Mouse (Mus musculus) retina, postnatal 1 day (tissue): Measurements from ENCODE around the gene Rab3b.
"Not testable (repeated sequence)": the region's sequence is repeated elsewhere in the genome, so short reads cannot be mapped to it uniquely, and the experiment has no call there.

Experiments used
- DNase-seq: peaks from one replicate; pipeline ENCODE4 v3.0.0-alpha.2; 2012

The Rab3b gene

GRCm38 (mm10) chr4:108900421-108900820 is 21.6 kb downstream of the Rab3b start:
- no peak for DNase-seq

DNA sequence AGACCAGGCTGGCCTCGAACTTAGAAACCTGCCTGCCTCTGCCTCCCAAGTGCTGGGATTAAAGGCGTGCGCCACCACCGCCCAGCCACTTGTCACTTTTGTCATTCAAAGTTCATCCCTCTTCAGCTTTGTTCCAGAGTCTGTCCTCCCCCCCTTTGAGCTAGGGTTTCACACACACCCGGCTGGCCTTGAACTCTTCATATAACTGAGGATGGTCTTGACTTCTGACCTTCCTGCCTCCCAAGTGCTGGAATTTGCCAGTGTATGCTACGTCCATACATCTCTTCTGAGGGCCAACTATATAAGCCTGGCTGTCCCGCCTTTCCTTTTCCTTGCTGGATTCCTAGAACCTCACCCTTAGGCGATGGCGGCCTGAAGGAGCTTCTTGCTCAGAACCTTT is 24.0 kb downstream of the Rab3b start:
- DNase-seq = no peak

DNA sequence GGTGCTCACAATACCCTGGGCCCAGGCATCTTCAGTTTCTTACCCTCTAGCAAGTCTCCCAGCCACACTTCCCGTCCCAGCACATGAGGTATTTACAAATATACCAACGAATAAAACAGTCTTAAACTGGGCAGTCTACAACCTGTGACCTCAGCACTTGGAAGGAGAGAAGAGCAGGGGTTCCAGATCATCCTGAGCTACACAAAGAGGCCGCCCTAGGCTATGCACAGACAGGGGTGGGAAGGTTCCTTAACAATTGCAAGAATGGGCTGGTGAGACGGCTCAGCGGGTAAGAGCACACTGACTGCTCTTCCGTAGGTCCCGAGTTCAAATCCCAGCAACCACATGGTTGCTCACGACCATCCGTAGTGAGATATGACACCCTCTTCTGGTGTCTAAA is 24.5 kb downstream of the Rab3b start:
- no peak for DNase-seq

GRCm38 (mm10) chr4:108904076-108904475 is 25.2 kb downstream of the Rab3b start:
- DNase-seq = no peak

DNA sequence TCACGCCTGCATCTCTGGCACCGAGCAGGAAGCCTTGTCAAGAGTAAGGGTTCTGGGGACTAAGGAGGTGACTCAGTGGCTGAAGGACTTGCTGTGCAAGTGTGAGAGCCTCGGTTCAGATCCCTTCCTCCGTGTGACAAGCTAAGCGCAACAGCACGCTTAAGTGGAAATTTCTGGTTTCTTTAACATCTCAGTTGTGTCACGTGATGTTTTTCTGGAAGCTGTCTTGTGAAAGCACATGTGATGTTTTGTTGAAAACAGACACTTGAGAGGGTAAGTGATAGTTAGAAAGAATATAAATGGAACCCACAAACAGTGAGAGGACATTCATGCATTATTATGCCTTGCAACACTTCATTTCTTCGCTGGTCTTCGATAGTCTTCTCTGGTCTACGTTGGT is 25.9 kb downstream of the Rab3b start:
- no peak for DNase-seq

- peak; percentile 56 for DNase-seq
Measured at GRCm38 (mm10) chr4:108905859-108906258, 27.0 kb downstream of the Rab3b start.

- peak; percentile 20 for DNase-seq
Measured at GRCm38 (mm10) chr4:108907475-108907874, 28.6 kb downstream of the Rab3b start.

DNA sequence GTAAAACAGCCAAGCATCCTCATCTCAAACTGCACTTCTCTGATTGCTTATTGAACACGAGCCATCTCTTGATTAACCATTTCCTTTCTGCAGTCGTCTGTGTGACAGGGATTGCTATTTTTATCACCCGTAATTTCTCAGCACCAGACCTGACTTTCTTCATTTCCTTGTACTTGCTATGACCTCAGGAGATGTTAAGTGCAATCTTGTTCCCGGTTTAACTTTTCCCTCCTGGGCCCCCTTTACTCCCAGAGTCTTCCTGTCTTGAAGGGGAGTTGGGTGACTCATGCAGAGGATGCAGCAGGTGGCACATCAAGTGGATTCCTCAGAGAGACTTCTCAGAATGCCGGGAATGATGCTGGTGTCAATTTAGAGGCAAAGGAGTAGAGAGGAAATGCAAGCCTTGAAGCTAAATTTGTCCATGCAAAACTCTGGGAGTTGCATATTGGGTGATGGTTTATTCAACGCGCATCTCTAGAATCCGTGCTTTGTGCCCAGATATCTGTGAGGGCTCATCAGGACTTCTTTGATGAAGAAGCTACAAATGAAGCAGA is 31.1 kb downstream of the Rab3b start:
- no peak for DNase-seq

DNA sequence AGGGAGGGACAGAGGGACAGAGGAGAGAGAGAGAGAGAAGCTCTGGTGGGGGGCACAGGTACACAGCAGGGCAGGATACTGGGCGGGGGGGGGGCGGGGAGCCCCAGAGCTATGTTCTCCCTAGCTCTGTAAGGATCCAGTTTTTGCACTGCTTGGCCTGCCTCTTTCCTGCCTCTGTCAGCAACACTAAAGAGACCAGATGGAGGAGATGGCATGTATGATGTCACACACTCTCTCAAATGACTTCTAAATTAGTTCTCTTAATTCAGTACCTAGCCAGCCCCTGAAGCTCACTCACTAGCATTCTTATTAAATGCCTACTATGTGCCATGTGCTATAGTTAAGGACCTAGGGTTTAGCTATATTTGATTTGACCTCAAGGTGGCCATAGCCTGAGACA is 33.0 kb downstream of the Rab3b start:
- no peak for DNase-seq

- no peak for DNase-seq
Measured at GRCm38 (mm10) chr4:108913180-108913579, 34.3 kb downstream of the Rab3b start.

GRCm38 (mm10) chr4:108914391-108914790 is 35.5 kb downstream of the Rab3b start:
- DNase-seq = no peak

DNA sequence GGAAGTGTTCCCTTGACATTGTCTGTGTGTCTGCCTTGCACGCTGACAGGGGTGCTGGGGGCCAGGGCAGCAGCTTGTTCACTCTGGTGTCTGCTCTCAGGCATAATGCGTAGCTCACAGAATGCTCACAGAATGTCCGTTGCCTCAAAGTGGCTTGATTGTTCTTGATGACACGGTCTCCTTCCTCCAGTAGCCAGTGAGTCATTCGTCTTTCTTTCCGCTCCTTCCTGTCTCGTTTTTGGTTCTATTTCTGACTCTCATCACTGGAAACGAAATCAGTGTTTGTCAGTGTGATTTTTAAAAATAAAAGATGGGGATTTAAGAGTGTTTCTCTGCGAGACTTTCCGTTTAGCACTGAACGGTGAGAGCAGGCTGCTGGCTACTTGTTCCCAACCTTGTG is 36.2 kb downstream of the Rab3b start:
- DNase-seq = no peak

DNA sequence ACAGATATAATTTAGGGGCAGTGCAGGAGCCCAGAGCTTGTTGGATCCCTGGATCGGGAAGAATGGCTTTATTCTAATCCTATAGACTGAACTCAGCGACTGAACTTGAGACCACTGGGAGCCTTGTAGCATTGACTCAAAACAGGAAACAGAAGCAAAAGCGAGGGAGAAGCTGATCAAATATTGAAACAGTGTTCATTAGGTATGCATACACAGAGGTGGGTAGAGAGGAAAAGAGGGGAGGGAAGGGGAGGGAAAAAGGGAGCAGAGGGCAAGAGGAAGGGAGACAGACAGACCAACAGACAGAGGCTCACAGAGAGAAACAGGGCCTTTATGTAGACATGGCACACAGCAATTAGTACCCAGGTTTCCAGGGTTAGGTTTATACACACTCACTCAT is 38.8 kb downstream of the Rab3b start:
- DNase-seq = no peak

DNA sequence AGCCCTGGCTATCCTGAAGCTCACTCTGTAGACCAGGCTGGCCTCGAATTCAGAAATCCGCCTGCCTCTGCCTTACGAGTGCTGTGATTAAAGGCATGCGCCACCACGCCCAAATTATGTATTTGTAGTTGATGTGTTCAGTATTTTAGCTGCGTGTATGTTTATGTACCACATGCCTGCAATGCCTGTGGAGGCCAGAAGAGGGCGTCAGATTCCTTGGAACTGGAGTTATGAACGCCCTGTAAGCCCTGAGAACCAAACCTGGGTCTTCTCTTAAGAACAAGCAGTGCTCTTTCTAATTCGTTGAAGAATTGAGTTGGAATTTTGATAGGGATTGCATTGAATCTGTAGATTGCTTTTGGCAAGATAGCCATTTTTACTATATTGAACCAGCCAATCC is 49.1 kb downstream of the Rab3b start:
- not testable (repeated sequence) for DNase-seq

DNA sequence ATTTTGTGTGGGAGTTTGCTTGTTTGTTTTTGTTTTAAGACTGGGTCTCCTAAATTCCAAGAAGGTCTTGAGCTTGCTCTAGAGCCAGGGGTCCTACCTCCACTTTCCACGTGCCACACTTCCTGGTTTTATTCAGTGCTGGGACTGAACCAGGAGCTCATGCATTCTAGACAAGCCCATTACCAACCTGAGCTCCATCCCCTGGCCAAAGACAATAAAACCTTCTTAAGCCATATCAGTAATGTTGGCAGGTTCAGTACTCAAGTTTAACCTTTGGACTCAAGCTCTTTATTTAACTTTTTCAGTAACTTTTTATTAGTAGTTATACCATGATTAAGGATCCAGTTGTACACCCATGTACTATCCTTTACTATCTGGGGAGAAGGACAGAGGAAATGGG is 54.3 kb downstream of the Rab3b start:
- no peak for DNase-seq

DNA sequence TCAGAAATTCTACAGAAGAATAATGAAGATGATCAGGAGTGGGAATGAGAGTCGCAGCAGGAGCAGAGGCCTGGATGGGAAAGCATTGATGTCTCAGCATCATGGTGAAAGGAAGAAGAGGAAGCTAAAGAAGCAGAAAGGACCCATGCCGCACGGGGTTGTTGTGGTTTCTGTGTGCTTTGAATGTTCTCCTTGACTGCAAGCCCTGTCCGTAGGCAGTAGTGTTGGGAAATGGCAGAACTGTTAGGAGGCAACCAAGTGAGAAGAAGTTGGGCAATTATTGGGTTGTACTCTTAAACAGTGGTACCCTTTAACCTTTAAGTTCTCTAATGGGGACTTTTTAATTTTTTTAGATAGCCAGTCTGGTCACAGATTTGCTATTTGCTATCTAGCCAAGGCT is 56.0 kb downstream of the Rab3b start:
- DNase-seq = no peak

DNA sequence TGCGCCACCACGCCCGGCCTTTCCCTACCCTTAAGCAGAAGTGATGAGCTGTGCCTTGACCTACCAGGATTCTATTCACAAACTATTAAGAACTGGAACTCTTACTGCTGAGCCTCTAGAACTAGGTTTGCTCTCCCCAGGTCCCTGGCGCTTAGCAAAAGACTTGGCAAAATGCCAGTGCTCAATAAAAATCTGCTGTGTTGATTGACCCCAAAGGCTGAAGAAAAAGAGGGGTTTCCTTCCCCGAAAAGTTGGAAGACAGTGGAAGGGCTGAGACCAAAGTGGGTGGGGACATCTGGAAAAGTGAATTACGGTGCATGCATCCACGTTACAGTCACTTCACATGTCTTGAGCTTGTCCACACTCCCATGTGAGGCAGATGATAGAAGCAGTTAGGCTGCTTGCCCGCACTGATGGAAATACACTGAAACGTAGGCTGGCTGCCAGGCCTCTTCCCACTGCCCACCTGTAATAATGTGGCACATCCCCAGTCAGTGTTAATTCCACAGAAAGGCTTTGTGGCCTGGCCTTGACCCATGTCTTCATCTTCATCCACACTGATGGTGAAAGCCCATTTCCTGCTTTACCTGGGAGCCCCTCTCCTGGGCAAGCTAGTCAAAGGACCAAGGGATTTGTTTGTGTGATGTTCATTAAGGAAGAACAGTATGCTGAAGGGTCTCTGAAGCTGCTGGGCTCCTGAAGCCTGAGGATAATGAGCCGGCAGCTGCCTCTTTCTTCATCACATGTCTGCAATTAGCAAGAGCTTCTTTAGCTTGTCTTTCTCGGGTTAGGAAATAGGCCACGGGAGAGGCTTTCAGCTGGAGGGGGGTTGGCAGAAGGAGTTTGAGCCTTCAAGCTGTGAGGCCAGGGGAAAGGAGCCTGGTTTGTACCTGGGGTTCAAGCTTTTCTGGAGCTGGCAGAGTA is 59.2 kb downstream of the Rab3b start:
- peak; percentile 82 for DNase-seq

GRCm38 (mm10) chr4:108940681-108941473 is 62.0 kb downstream of the Rab3b start:
- DNase-seq = peak; percentile 63

GRCm38 (mm10) chr4:108942171-108942570 is 63.3 kb downstream of the Rab3b start:
- DNase-seq = no peak

DNA sequence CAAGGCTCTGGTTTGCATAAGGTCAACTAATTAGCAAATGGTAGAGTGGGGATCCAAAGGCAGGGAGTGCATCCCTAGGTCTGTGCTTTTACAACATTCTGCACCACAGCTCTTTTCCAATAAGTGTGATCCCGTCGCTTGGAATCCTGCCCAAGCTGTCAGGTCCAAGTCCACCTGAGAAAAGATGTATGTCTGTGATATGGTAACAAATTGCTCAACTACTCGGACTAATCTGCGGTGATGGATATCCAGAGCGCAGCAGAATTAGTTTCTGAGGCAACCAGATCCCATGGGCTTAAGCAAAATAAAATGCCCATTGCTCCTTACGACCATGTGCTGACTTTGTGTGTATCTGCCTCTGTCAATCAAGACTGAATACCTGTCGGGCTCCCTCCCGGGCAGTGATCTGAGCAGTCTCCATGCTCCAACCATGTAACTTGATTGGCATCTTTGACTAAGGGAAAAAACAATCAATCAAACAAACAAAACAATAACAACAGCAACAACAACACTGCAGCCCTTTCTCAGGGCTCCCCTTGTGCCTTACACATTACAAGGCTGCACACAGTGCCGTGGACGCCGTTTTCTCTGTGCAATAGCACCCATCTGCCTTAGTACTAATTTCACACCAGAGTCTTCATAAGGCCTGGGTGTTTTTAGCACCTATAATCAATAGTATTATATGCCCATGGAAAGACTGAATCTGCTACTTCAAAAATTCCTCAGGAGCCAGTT is 64.3 kb downstream of the Rab3b start:
- DNase-seq = no peak

DNA sequence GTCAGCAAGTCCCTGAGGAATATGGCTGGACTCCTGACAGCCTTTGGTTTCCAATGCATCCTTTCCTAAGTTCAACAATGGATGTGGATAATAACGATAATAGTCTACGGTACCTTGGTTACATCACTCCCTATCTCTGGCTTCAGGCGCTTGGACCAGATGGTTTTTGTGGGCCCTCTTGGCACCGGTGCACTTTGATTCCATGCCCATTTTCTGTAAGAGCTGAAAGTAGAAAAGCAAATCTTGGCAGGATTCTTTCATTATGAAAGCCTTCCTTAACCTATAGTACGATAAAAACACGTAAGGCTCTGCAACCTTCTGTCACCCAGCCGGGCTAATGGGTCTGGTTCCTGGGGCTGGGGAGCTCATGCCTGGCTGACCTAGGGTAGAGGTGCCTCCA is 70.3 kb downstream of the Rab3b start:
- no peak for DNase-seq

- no peak for DNase-seq
Measured at GRCm38 (mm10) chr4:108950201-108950600, 71.3 kb downstream of the Rab3b start.

- DNase-seq = no peak
Measured at GRCm38 (mm10) chr4:108951663-108952062, 72.8 kb downstream of the Rab3b start.
